Mouse (Mus musculus): ENCODE data around the gene Wnt4.

Gene Wnt4

GRCm38 (mm10) chr4:137278144-137279040 lies 1.1 kb downstream of the Wnt4 start:
- DNase-seq (ENCODE audit: low read depth in 1 of 2, low spot score in 2 of 2) = no peak

GRCm38 (mm10) chr4:137279346-137279745 lies 2.1 kb downstream of the Wnt4 start:
- DNase-seq (ENCODE audit: low read depth in 1 of 2, low spot score in 2 of 2) = no peak

GRCm38 (mm10) chr4:137281273-137281672 lies 4.0 kb downstream of the Wnt4 start:
- DNase-seq (ENCODE audit: low read depth in 1 of 2, low spot score in 2 of 2) = no peak

GRCm38 (mm10) chr4:137282122-137282521 lies 4.8 kb downstream of the Wnt4 start:
- DNase-seq (ENCODE audit: low read depth in 1 of 2, low spot score in 2 of 2) = no peak

- no peak for DNase-seq (ENCODE audit: low read depth in 1 of 2, low spot score in 2 of 2)
Observed at GRCm38 (mm10) chr4:137282584-137283406, 5.5 kb downstream of the Wnt4 start.

- no peak for DNase-seq (ENCODE audit: low read depth in 1 of 2, low spot score in 2 of 2)
Observed at GRCm38 (mm10) chr4:137283407-137283732, 6.1 kb downstream of the Wnt4 start.

GRCm38 (mm10) chr4:137285876-137286661 lies 8.8 kb downstream of the Wnt4 start:
- no peak for DNase-seq (ENCODE audit: low read depth in 1 of 2, low spot score in 2 of 2)

- no peak for DNase-seq (ENCODE audit: low read depth in 1 of 2, low spot score in 2 of 2)
Observed at GRCm38 (mm10) chr4:137286662-137286953, 9.3 kb downstream of the Wnt4 start.

- DNase-seq (ENCODE audit: low read depth in 1 of 2, low spot score in 2 of 2) = no peak
Observed at GRCm38 (mm10) chr4:137287206-137287605, 9.9 kb downstream of the Wnt4 start.

- no peak for DNase-seq (ENCODE audit: low read depth in 1 of 2, low spot score in 2 of 2)
Observed at GRCm38 (mm10) chr4:137287818-137288217, 10.5 kb downstream of the Wnt4 start.

- no peak for DNase-seq (ENCODE audit: low read depth in 1 of 2, low spot score in 2 of 2)
Observed at GRCm38 (mm10) chr4:137289701-137290100, 12.4 kb downstream of the Wnt4 start.

- DNase-seq (ENCODE audit: low read depth in 1 of 2, low spot score in 2 of 2) = no peak
Observed at GRCm38 (mm10) chr4:137290250-137290649, 13.0 kb downstream of the Wnt4 start.

- no peak for DNase-seq (ENCODE audit: low read depth in 1 of 2, low spot score in 2 of 2)
Observed at GRCm38 (mm10) chr4:137292625-137293024, 15.3 kb downstream of the Wnt4 start.

GRCm38 (mm10) chr4:137294032-137294431 lies 16.7 kb downstream of the Wnt4 start:
- no peak for DNase-seq (ENCODE audit: low read depth in 1 of 2, low spot score in 2 of 2)

GRCm38 (mm10) chr4:137294474-137294873 lies 17.2 kb downstream of the Wnt4 start:
- DNase-seq (ENCODE audit: low read depth in 1 of 2, low spot score in 2 of 2) = no peak

- no peak for DNase-seq (ENCODE audit: low read depth in 1 of 2, low spot score in 2 of 2)
Observed at GRCm38 (mm10) chr4:137294951-137295350, 17.7 kb downstream of the Wnt4 start.

- no peak for DNase-seq (ENCODE audit: low read depth in 1 of 2, low spot score in 2 of 2)
Observed at GRCm38 (mm10) chr4:137297611-137298010, 20.3 kb downstream of the Wnt4 start.

GRCm38 (mm10) chr4:137298406-137298805 lies 21.1 kb downstream of the Wnt4 start:
- no peak for DNase-seq (ENCODE audit: low read depth in 1 of 2, low spot score in 2 of 2)

- DNase-seq (ENCODE audit: low read depth in 1 of 2, low spot score in 2 of 2) = no peak
Observed at GRCm38 (mm10) chr4:137300227-137300626, 22.9 kb downstream of the Wnt4 start.

- DNase-seq (ENCODE audit: low read depth in 1 of 2, low spot score in 2 of 2) = no peak
Observed at GRCm38 (mm10) chr4:137301635-137302034, 24.3 kb downstream of the Wnt4 start.

- DNase-seq (ENCODE audit: low read depth in 1 of 2, low spot score in 2 of 2) = no peak
Observed at GRCm38 (mm10) chr4:137304106-137304505, 26.8 kb downstream of the Wnt4 start.

GRCm38 (mm10) chr4:137305066-137305465 lies 27.8 kb downstream of the Wnt4 start:
- no peak for DNase-seq (ENCODE audit: low read depth in 1 of 2, low spot score in 2 of 2)
